In genomic region chr17:49282498-49282897, GRCm38 (mm10) we compare ENCODE assay signal across 12 mouse cellular contexts.
DNase-seq lines count a peak whose midpoint lies in the region; ATAC-seq and TF ChIP-seq lines count a peak whose summit lies in the region.
"Had no signal": no experiment of that assay in that cellular context is flagged by ENCODE, and none has a peak within 500 bp of the region (broad histone marks: within the 10 kb centered on the region; RNA-seq: fewer than 3 reads in every experiment).

No protein-coding gene starts in this region.

- H3K27me3 ChIP-seq in cerebellum, adult 2 months (ENCODE audit: control insufficient read depth, insufficient read depth, low read length), result no peaks in the 10 kb centered on the region; the same call in 1 of the 2 replicates
- H3K27me3 ChIP-seq: hindbrain, embryonic 15.5 days; liver, embryonic 13.5 days had no signal

- H3K4me3 ChIP-seq in cerebellum, adult 2 months (replicated peaks; ENCODE audit: insufficient read depth, low read depth, low read length), result no peak overlapping the region
- no peak overlapping the region for H3K4me3 ChIP-seq in bone marrow, adult 2 months (replicated peaks; ENCODE audit: control insufficient read depth, low read depth, low read length)
- H3K4me3 ChIP-seq: hindbrain, embryonic 15.5 days; liver, embryonic 13.5 days had no signal

- TF ChIP-seq CTCF in cerebellum, adult 2 months (IDR thresholded peaks at IDR 0.05; ENCODE audit: borderline replicate concordance, insufficient read depth, low read depth, low read length), result peak; percentile 41; the same call in 1 of the 2 replicates
- peak; percentile 49 for TF ChIP-seq CTCF in bone marrow, adult 2 months (IDR thresholded peaks at IDR 0.05; ENCODE audit: control insufficient read depth, insufficient read depth, low read length)

- no peaks in the 10 kb centered on the region for H3K4me1 ChIP-seq in cerebellum, adult 2 months (ENCODE audit: control insufficient read depth, insufficient read depth, low read length)
- H3K4me1 ChIP-seq in bone marrow, adult 2 months (ENCODE audit: control insufficient read depth, insufficient read depth, low read length), result no peaks in the 10 kb centered on the region
- H3K4me1 ChIP-seq: liver, embryonic 13.5 days had no signal

- WGBS in cerebellum, adult 2 months, result 83% methylated on average over 10 of the region's 10 CpGs
- 77% methylated on average over 10 of the region's 10 CpGs for WGBS in bone marrow, adult 2 months

- no peak for TF ChIP-seq POLR2A in cerebellum, adult 2 months (IDR thresholded peaks at IDR 0.05; ENCODE audit: borderline replicate concordance, insufficient read depth, low read length)
- TF ChIP-seq POLR2A in bone marrow, adult 2 months (IDR thresholded peaks at IDR 0.05; ENCODE audit: borderline replicate concordance, control insufficient read depth, low read depth, low read length), result no peak

- H3K27ac ChIP-seq in cerebellum, adult 2 months (ENCODE audit: insufficient read depth, low read length), result no peak overlapping the region
- H3K27ac ChIP-seq in bone marrow, adult 2 months (ENCODE audit: control insufficient read depth, insufficient read depth, low read depth, low read length, poor library complexity), result no peak overlapping the region
- H3K27ac ChIP-seq: hindbrain, embryonic 15.5 days; liver, embryonic 13.5 days had no signal

- no peak for ATAC-seq in erythroblast, adult 5-6 weeks (replicated peaks; ENCODE audit: low FRiP score, poor library complexity, severe bottlenecking)

- DNase-seq in cerebellum, adult 2 months, result no peak
- no peak for DNase-seq in cerebellum, adult 11 months
- peak; percentile 6 for DNase-seq in layer of hippocampus, adult 11-12 months (ENCODE audit: low spot score)
- DNase-seq in layer of hippocampus, adult 9-10 months (ENCODE audit: low spot score), result no peak
- DNase-seq in 3T3-L1 (ENCODE audit: low read depth, low spot score), result peak; percentile 20
- DNase-seq in adrenal gland, postnatal 14 days, result no peak
- DNase-seq: adrenal gland, adult 2 months; liver, embryonic 13.5 days; spleen, adult 18-20 months had no signal

Comparison
In these comparisons a context has a peak if more than half of its experiments do, and no peak if none do; other contexts are left out.
1. DNase-seq: peak in layer of hippocampus, adult 11-12 months (single experiment) and 3T3-L1 (single experiment); none in cerebellum, adult 2 months (0 of 2), cerebellum, adult 11 months (single experiment), layer of hippocampus, adult 9-10 months (single experiment) and adrenal gland, postnatal 14 days (single experiment).